Mouse (Mus musculus): ENCODE measurements at regions not wholly inside any gene's neighbourhood (a gene's known extent, or its start where the extent isn't known, plus 50 kb on each side); places are given as distances from the start of the nearest gene placed in this dataset.
"Not testable (repeated sequence)": the region's sequence is repeated elsewhere in the genome, so short reads cannot be mapped to it uniquely, and the experiment has no call there.

GRCm38 (mm10) chr12:77854281-77855075, 339.6 kb upstream of the Gm6657 start:
- DNase-seq (ENCODE audit: low read depth, low spot score), result no peak

GRCm38 (mm10) chr12:77855796-77856195, 338.2 kb upstream of the Gm6657 start:
- no peak for DNase-seq (ENCODE audit: low read depth, low spot score)

GRCm38 (mm10) chr12:77857281-77857680, 336.8 kb upstream of the Gm6657 start:
- DNase-seq (ENCODE audit: low read depth, low spot score), result no peak

- DNase-seq (ENCODE audit: low read depth, low spot score), result no peak
Measured at GRCm38 (mm10) chr12:77860769-77861557, 333.1 kb upstream of the Gm6657 start.

- no peak for DNase-seq (ENCODE audit: low read depth, low spot score)
Measured at GRCm38 (mm10) chr12:77867947-77868495, 326.0 kb upstream of the Gm6657 start.

- DNase-seq (ENCODE audit: low read depth, low spot score), result no peak
Measured at GRCm38 (mm10) chr12:77869296-77869695, 324.7 kb upstream of the Gm6657 start.

- DNase-seq (ENCODE audit: low read depth, low spot score), result no peak
Measured at GRCm38 (mm10) chr12:77887335-77887734, 306.7 kb upstream of the Gm6657 start.

- no peak for DNase-seq (ENCODE audit: low read depth, low spot score)
Measured at GRCm38 (mm10) chr12:77891452-77891851, 302.6 kb upstream of the Gm6657 start.

GRCm38 (mm10) chr12:77894238-77894637, 299.8 kb upstream of the Gm6657 start:
- no peak for DNase-seq (ENCODE audit: low read depth, low spot score)

- no peak for DNase-seq (ENCODE audit: low read depth, low spot score)
Measured at GRCm38 (mm10) chr12:77895508-77895907, 298.5 kb upstream of the Gm6657 start.

- not testable (repeated sequence) for DNase-seq (ENCODE audit: low read depth, low spot score)
Measured at GRCm38 (mm10) chr12:77898974-77899373, 295.1 kb upstream of the Gm6657 start.

GRCm38 (mm10) chr12:77901254-77901653, 292.8 kb upstream of the Gm6657 start:
- no peak for DNase-seq (ENCODE audit: low read depth, low spot score)

- no peak for DNase-seq (ENCODE audit: low read depth, low spot score)
Measured at GRCm38 (mm10) chr12:77912863-77913554, 281.0 kb upstream of the Gm6657 start.

- no peak for DNase-seq (ENCODE audit: low read depth, low spot score)
Measured at GRCm38 (mm10) chr12:77928729-77929128, 265.3 kb upstream of the Gm6657 start.

- DNase-seq (ENCODE audit: low read depth, low spot score), result no peak
Measured at GRCm38 (mm10) chr12:77929571-77929970, 264.5 kb upstream of the Gm6657 start.

GRCm38 (mm10) chr12:77943960-77944359, 250.1 kb upstream of the Gm6657 start:
- no peak for DNase-seq (ENCODE audit: low read depth, low spot score)

- peak; percentile 64 for DNase-seq (ENCODE audit: low read depth, low spot score)
Measured at GRCm38 (mm10) chr12:77949474-77950017, 244.5 kb upstream of the Gm6657 start.

GRCm38 (mm10) chr12:77952492-77952891, 241.6 kb upstream of the Gm6657 start:
- DNase-seq (ENCODE audit: low read depth, low spot score), result no peak

GRCm38 (mm10) chr12:77962631-77963030, 231.4 kb upstream of the Gm6657 start:
- no peak for DNase-seq (ENCODE audit: low read depth, low spot score)

GRCm38 (mm10) chr12:77968543-77968942, 225.5 kb upstream of the Gm6657 start:
- DNase-seq (ENCODE audit: low read depth, low spot score), result no peak

- no peak for DNase-seq (ENCODE audit: low read depth, low spot score)
Measured at GRCm38 (mm10) chr12:77970026-77970425, 224.0 kb upstream of the Gm6657 start.

GRCm38 (mm10) chr12:77972165-77972564, 221.9 kb upstream of the Gm6657 start:
- no peak for DNase-seq (ENCODE audit: low read depth, low spot score)

Data from CD4-positive, CD25-positive, alpha-beta regulatory T cell, adult 2 months (primary cell).